Mouse (Mus musculus) kidney, postnatal 4 days (tissue): ENCODE results near the gene Fabp2.

Source experiments
- DNase-seq, 2 experiments: peaks; one replicate each; pipeline ENCODE4 v3.0.0; 2021; ENCODE audit warnings: mixed read lengths in 2 of 2

Gene Fabp2

DNA sequence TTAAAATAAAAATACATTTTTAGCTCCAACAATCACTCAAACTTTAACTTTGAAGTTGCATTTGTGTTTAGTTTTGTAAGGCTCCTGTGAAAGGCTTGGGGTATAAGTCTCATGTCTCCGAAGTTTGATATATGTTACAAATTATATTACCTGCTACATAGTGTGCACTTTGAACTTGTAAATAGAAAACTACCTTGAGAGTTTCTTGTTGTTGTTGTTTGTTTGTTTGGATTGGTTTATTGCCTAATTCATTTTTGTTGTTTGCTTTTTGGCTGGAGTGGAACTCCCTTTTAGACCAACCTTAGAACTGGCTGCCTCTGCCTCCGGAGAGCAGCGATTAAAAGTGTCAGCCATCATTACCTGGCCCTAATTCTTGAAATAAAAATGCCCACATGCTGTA, at the start of gene Fabp2:
Gene Fabp2 (plus strand): TSS at position 301 of the 400 bp plus-strand sequence.
- no peak for DNase-seq

DNA sequence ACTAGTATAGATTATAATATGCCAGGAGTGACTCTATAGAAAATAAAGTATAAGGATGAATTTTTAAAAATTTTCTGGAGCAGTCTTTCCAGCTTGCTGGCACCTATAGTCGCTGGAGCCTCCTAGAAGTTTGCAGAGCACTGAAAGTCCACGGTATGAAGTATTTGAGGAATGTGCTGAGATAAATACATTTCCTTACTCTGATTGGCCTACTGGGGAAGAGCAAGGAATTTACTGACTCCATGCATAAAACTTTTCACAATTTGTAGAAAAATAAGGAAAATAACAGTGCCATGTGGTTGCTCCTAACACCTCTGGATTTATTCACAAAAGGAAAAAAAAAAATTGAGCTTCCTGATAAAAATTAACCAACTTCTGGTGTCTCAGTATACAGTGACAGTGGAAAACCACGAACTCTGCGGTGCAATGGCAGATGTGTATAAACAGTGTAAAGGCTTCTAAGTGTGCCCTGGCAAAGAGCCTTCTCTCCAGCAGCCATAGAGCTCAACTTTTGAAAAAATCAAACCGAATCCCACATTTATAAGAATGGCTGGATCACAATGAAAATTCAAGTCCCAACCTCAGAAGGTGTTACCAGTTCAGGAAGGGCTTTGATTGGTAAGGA, 46.4 kb upstream of the Fabp2 start:
- DNase-seq = no peak

DNA sequence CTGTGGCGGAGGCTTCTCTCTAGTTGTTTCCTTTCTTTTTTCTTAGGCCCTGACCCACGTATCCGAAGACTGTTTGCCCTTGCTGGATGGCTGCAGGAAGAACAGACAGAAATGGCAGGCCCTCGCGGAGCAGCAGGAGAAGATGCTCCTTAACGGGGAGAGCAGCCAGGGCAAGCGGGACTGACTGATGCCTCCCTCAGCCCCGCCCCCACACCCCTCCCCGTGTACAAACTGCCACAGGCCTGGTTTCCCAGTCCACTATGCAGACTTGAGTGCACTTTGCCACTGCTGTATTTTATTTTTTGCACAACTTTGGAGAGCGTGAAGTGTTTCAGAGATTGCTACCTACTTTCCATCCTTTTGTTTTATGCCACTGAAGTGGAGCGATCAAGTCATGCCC, 39.7 kb upstream of the Fabp2 start:
- peak in 1 of 2 experiments; percentile 14 for DNase-seq

DNA sequence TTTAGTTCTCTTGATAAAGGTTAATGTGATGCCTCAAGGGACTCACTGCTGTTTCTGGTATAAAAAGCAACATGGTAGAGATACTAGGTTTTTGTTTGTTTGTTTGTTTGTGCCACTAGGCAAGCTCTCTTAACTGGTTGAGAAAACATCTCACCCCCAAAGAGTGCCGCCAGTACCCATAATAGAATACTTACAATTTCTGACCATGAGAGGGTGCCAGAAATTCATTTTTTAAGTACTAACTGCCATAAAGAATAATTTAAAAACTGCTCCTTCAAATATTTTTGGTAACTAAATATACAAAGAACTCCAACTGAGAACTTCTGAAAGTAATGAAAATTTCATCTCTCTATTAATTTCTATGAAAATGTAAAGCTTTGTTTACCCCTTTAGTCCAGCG, 35.0 kb upstream of the Fabp2 start:
- DNase-seq = no peak

DNA sequence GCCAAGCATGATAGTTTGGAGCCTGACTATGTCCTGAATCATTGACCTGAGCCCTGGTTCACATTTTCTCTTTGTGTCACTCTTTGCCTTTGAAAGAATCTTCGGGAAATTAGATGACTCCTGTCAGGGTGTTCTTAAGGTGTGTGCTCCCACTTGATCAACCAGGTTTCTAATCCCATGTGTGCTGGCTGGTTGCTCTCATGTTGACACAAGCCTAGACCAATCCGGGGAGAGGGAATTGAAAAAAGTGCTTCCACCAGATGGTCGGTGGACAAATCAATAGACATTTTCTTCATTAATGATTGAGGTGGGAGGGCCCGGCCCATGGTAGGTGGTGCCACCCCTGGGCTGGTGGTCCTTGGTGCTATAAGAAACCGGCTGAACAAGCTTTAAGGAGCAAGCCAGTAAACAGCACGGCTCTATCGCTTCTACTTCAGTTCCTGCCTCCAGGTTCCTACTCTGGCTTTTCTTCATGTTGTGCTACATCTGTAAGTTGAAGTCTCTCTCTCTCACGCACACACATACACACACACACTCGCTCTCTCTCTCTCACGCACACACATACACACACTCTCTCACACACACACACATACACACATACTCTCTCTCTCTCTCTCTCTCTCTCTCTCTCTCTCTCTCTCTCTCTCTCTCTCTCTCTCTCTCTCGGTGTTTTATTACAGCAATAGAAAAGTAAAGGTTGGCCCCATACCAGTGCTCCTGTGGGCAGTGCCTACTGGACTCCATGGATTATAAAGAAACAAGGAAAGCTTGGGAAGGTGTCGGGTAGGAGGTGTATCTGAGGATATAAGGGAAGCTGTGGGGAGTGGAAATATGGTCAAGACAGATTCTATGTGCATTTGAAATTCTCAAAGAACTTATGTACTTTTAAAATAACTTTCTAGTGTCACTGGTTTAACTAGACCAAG, 34.0 kb upstream of the Fabp2 start:
- DNase-seq = no peak

DNA sequence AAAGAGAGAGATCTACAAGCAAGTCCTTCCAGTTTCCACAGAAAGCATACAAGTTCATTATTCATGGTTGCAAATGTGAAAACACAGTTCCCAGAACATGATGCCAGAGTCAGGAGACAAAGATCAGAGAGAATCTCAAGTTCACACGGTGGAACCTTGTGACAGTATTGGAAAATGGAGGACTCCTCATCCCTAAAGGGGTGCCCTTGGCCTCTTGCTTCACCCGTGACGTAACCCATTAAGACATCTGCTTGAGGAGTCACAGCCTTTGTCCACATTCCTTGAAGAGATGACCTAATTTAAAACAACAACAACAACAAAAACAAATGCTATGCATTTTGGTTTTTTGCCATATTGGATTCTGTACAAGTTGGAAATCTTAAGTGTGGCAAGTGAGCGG, 29.8 kb upstream of the Fabp2 start:
- DNase-seq = no peak

DNA sequence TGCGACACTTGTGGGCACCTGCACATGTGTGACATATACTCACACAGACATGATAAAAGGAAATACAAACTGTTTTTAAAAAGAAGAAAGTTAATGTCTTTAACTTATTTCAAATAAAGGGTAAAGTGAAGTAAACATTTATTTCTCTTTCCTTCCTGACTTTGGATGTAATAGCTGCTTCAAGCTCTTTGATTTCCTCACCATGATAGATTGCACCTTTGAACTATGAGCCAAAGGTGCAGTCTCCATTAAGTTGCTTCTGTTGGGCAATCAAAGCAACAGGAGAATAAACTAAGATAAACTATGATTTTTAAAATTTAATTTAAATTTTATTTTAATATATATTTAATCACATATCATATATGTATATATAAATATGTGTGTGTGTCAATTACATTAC, 26.6 kb upstream of the Fabp2 start:
- no peak for DNase-seq

DNA sequence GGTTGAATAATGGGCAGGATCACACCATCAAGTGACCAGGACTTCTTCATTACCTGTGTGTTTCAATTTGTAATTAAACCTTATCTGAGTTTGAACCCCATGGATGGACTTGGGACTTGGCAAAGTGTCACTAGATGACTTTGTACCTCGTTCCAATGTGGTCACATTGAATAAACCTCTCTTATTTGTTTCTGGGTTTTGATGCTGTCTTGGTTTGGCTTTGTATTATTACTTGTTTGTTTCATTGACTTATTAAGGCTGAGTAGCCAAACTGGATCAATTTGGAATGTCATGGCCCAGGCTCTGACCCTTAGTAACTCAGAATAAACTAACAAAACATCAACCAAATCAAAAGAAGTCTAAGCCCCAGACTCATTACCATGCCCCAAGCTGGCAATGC, 23.3 kb upstream of the Fabp2 start:
- no peak for DNase-seq

DNA sequence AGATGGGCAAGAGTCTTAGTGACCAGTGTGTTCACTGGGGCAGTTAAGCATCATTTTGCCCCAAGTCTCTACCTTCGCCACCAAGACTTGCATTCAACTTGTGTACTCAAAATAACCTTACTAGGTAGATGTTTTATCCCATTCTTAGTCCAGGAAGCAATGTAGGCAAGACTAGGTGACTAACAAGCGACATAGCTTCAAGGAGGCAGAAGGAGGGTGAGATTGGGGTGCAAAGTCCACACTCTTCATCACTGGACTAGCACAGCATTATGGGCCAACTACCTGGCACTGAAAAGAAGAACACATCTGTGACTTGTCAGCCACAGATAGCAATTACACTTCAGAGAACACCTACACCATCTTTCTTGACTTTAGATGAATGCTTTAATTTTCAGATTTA, 18.0 kb upstream of the Fabp2 start:
- no peak for DNase-seq

DNA sequence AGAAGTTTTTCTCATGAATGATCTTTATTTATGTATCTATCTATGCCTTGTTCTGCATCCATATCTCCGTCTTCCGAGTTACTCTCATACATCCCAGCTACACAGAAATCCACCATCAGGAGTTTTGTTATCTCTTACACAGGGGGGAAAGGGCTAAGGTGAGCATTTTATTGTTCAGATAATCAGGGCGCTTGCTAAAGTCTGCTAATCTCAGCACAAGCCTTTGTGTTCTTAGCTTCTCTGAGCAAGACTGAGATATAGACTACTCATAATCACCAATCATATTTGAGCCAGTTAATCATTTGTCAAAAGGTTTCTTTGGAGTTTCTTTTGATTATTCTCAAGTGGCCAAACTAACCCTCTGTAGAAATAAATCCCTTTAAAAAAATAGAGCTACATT, 17.3 kb upstream of the Fabp2 start:
- no peak for DNase-seq

DNA sequence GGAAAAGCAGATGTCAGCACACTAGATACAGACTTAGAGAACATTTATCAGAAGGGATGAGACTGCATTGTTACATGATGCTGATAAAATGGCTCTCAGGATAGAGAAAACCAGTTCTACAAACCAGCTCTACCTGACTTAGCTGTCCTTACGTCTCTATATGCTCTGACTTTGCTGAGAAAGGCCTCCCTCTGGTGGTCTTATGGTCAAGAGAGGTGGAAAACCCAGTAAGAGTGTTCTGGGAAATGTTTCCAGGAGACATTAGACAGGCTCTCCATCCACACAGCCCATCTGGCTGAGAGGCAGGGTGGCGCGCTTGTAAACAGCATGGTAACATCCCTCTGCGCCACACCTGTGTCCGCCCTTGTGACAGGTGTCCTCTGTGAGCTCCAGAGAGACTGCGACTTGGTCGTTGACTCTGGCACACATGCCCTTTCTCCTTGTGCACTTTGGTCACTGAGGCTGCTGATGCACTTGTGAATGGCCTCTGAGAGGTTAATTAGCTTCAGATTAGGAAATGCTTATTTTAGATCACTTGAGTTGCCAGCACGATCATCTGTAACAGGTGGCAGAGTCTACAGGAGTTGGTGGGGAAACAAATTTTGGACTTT, 16.1 kb upstream of the Fabp2 start:
- no peak for DNase-seq

DNA sequence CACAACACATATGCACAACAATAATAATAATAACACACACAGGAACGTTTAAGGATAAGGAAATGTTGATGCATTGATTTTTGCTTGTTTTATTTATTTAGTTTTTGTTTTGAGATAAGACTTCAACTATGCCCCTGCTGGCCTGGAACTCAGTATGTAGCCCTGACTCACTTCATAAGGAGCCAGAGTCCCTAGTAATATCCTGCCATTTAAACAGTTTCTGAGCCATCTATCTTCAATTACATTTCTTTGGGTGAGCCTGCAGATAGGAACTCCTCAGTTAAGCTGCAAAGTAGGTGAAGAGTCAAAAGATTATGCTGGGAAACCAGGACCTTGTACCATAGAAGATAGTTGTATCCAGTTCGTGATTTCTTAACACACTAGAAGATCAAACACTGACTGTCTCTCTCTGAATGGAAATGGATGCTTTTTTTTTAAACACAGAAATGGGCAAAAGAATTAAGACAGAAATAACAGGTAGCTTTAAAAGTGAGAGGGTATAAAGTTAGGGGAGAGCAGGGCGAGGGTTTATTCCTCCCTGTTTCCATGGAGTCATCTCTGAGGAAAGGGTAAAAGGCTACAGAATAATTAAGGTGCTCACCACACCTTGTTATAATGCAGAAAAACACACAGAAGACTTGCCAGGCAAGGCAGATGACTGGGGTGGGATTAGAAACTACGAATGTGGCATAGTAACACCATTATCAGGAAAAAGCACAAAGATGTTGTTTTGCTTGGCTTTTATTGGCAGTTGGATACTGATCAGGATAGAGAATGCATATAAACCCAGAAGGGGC, 7.2 kb upstream of the Fabp2 start:
- DNase-seq = no peak

DNA sequence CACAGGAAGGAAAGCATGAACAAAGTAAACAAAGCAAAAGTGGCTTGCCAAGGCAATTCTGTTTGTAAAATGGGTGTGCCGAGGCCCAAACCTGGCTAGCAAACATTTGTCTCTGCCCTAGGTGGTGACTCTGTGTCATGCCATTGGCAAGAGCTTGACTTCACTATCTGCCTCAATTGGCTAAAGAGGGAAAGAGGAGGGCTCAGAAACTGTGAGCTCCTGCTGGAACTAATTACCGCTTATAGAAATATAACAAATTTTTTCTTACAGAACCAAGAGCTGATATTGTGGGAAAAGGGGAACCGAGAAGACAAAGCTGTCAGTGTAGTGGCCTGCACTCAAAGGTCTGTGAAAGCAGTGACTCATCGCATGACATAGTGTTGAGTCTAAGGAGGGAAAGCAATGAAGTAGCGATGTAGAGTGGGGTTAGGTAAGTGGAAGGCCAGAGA, 6.5 kb upstream of the Fabp2 start:
- no peak for DNase-seq

DNA sequence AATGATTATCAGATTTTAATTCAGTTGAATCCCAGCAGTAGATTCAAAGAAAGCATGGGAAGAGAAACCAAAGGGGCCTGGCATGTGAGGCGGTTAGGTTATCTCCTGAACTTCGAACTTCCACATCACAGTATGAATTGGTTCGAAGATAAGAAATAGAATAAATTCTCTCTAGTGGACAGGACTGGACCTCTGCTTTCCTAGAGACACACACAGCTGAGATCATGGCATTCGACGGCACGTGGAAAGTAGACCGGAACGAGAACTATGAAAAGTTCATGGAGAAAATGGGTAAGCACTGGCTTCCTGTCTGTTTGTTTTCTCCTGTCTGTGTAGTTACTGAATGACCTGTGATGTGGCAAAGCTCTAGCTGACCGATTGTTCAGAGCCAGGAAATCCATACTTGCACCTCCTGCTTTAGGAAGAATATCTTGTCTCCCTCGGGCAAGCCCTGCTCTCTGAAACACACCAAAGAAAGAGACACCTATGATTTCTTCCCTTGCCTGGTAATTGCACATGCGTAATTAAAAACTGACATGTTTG, 388 bp downstream of the Fabp2 start:
- no peak for DNase-seq

DNA sequence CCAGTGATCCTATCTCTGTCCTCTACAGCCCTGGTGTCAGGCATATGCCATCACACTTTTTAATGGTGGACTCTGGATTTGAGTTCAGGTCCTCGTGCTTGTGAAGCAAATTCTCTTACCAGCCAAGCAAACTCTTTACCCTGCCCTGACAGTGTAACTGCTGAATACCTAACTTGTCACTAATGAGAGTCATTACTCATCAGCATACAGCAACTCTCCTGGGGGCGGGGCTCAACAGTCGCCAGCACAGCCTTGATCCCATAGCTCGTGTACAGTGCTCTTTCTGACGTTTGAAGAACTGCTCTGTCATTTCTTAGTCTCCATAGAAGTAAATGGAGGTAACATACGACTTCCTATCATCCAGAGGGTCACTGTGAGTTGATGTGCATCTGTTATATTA, 3.4 kb downstream of the Fabp2 start:
- no peak for DNase-seq

DNA sequence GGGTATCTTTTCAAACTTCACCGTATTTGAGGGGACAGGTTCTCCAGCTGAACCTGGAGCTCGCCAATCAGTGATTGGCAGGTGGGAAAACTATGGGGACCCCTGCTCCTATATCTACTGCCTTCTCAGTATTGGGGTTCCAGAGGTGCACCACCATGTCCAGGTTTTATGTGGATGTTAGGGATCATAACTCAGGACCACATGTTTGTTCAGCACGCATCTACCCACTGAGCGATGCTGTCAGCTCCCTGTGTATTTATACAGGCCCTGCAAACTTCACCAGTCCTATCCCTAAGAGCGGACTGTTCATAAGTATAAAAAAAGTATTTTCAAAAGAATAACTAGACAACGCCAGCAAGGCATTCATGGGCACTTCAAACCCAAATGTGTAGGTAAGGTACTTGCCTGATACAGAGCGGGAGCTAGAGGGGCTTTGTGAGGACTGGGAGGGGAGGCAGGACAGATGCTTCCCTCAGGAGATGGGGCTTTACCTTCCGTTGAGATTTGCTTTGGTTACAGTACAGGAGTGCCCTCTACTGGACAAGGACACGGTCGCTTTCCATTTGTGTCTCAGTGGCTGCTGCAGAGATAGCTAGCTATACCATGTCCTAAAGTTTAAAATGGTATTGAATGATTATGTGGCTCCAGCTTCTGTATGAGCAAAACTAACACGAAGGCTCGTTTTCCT, 9.0 kb downstream of the Fabp2 start:
- peak; percentile 71 to 74 for DNase-seq

DNA sequence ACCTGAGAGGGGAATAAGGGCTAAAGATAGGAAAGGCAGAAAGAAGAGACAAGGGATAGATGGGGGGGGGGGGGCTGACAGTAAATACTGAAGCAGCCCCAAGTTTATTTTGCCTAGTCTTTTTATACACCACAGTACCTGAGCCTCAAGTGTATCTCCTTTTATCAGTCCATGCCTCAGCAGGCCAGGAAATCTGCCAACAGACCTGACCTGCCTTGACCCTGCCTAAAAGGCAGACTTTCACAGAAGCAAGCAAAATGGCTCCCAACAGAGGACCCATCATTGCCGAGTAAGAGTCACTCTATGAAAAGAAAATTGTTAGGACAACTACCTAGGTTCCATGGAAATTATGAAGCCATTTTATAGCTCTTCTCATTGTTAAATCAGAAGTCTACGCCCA, 13.0 kb downstream of the Fabp2 start:
- no peak for DNase-seq

DNA sequence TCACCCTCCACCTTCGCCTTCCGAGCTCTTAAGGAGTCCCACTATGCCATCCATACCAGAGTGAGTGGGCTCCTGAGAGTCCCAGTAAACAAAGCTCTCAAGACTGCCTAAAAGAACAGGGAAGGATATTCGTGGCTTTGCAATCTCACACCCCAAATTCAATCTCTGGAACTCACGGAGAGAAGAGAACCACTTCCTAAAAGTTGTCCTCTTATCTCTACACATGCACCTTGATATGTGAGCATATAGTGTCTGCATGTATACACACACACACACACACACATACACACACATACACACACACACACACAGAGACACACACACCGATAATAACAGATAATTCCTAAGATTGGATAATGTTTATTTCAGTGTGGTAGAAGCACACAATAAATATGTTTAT, 20.6 kb downstream of the Fabp2 start:
- no peak for DNase-seq

DNA sequence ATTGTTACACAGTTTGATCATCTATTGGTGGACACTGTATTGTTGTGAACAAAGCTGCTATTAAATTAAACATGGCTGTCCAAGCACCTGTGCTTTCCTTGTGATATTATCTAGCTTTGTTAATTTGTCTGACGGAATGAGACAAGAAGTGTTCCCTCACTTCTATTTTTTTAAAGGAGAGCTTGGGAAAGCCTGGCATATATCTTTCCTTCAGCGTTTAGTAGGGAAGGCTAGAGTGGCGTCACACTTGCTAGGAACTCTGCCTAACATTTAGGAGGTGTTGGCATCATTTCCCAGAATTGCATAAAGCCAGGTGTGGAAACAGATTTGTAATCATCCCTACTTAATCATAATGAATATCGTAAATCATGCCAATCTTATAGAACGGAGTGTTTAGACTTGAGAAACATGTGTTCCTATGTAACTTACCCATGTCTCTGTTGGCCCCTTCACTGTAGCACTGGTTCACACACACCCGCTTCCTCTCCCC, 21.4 kb downstream of the Fabp2 start:
- no peak for DNase-seq

DNA sequence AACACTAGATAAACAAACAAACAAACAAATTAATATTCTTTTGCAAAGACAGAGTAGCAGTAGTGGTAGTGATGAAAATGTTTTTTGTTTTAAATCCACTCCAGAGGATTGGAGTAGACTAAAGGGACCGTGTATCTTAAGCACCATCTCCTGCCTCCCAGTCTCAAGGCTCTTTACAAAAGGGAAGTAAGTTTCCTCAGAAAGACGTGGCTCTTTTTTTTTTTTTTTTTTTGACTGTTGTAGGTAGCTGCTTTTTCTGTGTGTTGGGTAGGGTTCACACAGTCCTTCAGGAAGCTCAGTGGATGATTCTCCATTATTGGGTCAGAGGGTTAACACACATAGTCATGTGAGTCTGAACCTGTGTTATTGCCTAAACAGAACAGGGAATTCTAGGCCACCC, 23.8 kb downstream of the Fabp2 start:
- DNase-seq = no peak

DNA sequence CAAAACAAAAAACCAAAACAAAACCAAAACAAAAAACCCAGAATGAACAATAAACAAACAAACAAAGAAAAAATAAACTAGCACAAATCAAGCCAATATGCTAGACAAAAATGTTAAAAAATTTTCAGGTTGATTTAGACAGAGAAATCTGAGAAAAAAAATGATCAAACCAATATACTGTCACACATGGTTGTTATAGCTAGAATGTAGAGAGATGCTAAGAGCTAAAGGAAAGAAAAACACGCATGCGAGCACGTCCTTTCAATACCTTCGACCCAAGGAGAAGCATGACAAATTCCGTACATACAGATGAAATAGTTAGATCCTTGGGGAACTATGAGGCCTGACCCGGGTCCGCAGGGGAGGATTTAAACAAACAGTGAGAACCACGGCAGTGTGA, 24.4 kb downstream of the Fabp2 start, which contains the start of gene Gm10959:
Gene Gm10959 (minus strand): TSS at position 101 of the 400 bp plus-strand sequence.
- no peak for DNase-seq
